Mouse (Mus musculus): ENCODE data around the gene Tmem147. TPM values are rescaled to one million over a fixed set of nuclear protein-coding genes. Genes with fewer than 3 reads are reported as not detected.

Gene Tmem147
- polyA plus RNA-seq, 1 experiment from 2014 or later = 214 TPM

Other genes with a start within 250 kb of the Tmem147 start
- not detected in 2 replicates for gene Prodh2, start 235.9 kb downstream of the Tmem147 start, polyA plus RNA-seq (2015; fragmentation: Nextera tagmentation; extraction: Ambion mirVana)
- 122 and 148 TPM in 2 replicates for gene Arhgap33, start 194.5 kb downstream of the Tmem147 start, polyA plus RNA-seq (2015; fragmentation: Nextera tagmentation; extraction: Ambion mirVana)
- 9.3 and 11.1 TPM in 2 replicates for gene Hspb6, start 177.4 kb downstream of the Tmem147 start, polyA plus RNA-seq (2015; fragmentation: Nextera tagmentation; extraction: Ambion mirVana)
- gene Proser3, start 177.2 kb downstream of the Tmem147 start, polyA plus RNA-seq (2015; fragmentation: Nextera tagmentation; extraction: Ambion mirVana) = 8.8 and 13.5 TPM in 2 replicates
- gene Lin37, start 169.7 kb downstream of the Tmem147 start, polyA plus RNA-seq (2015; fragmentation: Nextera tagmentation; extraction: Ambion mirVana) = 52.9 and 55.1 TPM in 2 replicates
- gene U2af1l4, start 166.2 kb downstream of the Tmem147 start, polyA plus RNA-seq (2015; fragmentation: Nextera tagmentation; extraction: Ambion mirVana) = 107 and 111 TPM in 2 replicates
- 23.5 and 28.5 TPM in 2 replicates for gene Gm49396, start 166.2 kb downstream of the Tmem147 start, polyA plus RNA-seq (2015; fragmentation: Nextera tagmentation; extraction: Ambion mirVana)
- gene Psenen, start 165.9 kb downstream of the Tmem147 start, polyA plus RNA-seq (2015; fragmentation: Nextera tagmentation; extraction: Ambion mirVana) = 117 and 121 TPM in 2 replicates
- gene Igflr1, start 164.1 kb downstream of the Tmem147 start, polyA plus RNA-seq (2015; fragmentation: Nextera tagmentation; extraction: Ambion mirVana) = 5.8 and 6.3 TPM in 2 replicates
- gene Kmt2b, start 140.8 kb downstream of the Tmem147 start, polyA plus RNA-seq (2015; fragmentation: Nextera tagmentation; extraction: Ambion mirVana) = 8.7 and 15.6 TPM in 2 replicates
- 0.22 and 0.23 TPM in 2 replicates for gene Zbtb32, start 130.6 kb downstream of the Tmem147 start, polyA plus RNA-seq (2015; fragmentation: Nextera tagmentation; extraction: Ambion mirVana)
- 0.34 and 0.40 TPM in 2 replicates for gene Upk1a, start 116.7 kb downstream of the Tmem147 start, polyA plus RNA-seq (2015; fragmentation: Nextera tagmentation; extraction: Ambion mirVana)
- 860 and 869 TPM in 2 replicates for gene Cox6b1, start 103.4 kb downstream of the Tmem147 start, polyA plus RNA-seq (2015; fragmentation: Nextera tagmentation; extraction: Ambion mirVana)
- gene Etv2, start 93.7 kb downstream of the Tmem147 start, polyA plus RNA-seq (2015; fragmentation: Nextera tagmentation; extraction: Ambion mirVana) = not detected in 2 replicates
- 153 and 155 TPM in 2 replicates for gene Rbm42, start 79.2 kb downstream of the Tmem147 start, polyA plus RNA-seq (2015; fragmentation: Nextera tagmentation; extraction: Ambion mirVana)
- 34.0 and 34.5 TPM in 2 replicates for gene Haus5, start 64.5 kb downstream of the Tmem147 start, polyA plus RNA-seq (2015; fragmentation: Nextera tagmentation; extraction: Ambion mirVana)
- gene Pmis2, start 57.9 kb downstream of the Tmem147 start, polyA plus RNA-seq (2015; fragmentation: Nextera tagmentation; extraction: Ambion mirVana) = not detected in 2 replicates
- not detected in 2 replicates for gene 2200002J24Rik, start 30.6 kb downstream of the Tmem147 start, polyA plus RNA-seq (2015; fragmentation: Nextera tagmentation; extraction: Ambion mirVana)
- gene Atp4a, start 17.3 kb downstream of the Tmem147 start, polyA plus RNA-seq (2015; fragmentation: Nextera tagmentation; extraction: Ambion mirVana) = 1.3 and 2.4 TPM in 2 replicates
- 0.68 and 1.1 TPM in 2 replicates for gene Gapdhs, start 14.1 kb upstream of the Tmem147 start, polyA plus RNA-seq (2015; fragmentation: Nextera tagmentation; extraction: Ambion mirVana)
- gene Sbsn, start 21.9 kb upstream of the Tmem147 start, polyA plus RNA-seq (2015; fragmentation: Nextera tagmentation; extraction: Ambion mirVana) = 2.2 and 2.3 TPM in 2 replicates
- gene Dmkn, start 34.2 kb upstream of the Tmem147 start, polyA plus RNA-seq (2015; fragmentation: Nextera tagmentation; extraction: Ambion mirVana) = 1.1 and 2.2 TPM in 2 replicates
- 3.9 TPM in 1 of 2 replicates, not detected in the other for gene Krtdap, start 58.4 kb upstream of the Tmem147 start, polyA plus RNA-seq (2015; fragmentation: Nextera tagmentation; extraction: Ambion mirVana)
- 0.14 TPM in 1 of 2 replicates, not detected in the other for gene Ffar2, start 94.2 kb upstream of the Tmem147 start, polyA plus RNA-seq (2015; fragmentation: Nextera tagmentation; extraction: Ambion mirVana)
- not detected in 2 replicates for gene Ffar3, start 126.6 kb upstream of the Tmem147 start, polyA plus RNA-seq (2015; fragmentation: Nextera tagmentation; extraction: Ambion mirVana)
- gene Ffar1, start 132.0 kb upstream of the Tmem147 start, polyA plus RNA-seq (2015; fragmentation: Nextera tagmentation; extraction: Ambion mirVana) = not detected in 2 replicates
- gene Cd22, start 150.8 kb upstream of the Tmem147 start, polyA plus RNA-seq (2015; fragmentation: Nextera tagmentation; extraction: Ambion mirVana) = 0.25 TPM in 1 of 2 replicates, not detected in the other
- 1.0 and 1.8 TPM in 2 replicates for gene Mag, start 185.3 kb upstream of the Tmem147 start, polyA plus RNA-seq (2015; fragmentation: Nextera tagmentation; extraction: Ambion mirVana)
- gene Hamp2, start 195.1 kb upstream of the Tmem147 start, polyA plus RNA-seq (2015; fragmentation: Nextera tagmentation; extraction: Ambion mirVana) = not detected in 2 replicates
- gene Hamp, start 214.5 kb upstream of the Tmem147 start, polyA plus RNA-seq (2015; fragmentation: Nextera tagmentation; extraction: Ambion mirVana) = not detected in 2 replicates
- 30.0 and 32.3 TPM in 2 replicates for gene Usf2, start 227.3 kb upstream of the Tmem147 start, polyA plus RNA-seq (2015; fragmentation: Nextera tagmentation; extraction: Ambion mirVana)
- 21.3 and 23.2 TPM in 2 replicates for gene Lsr, start 243.9 kb upstream of the Tmem147 start, polyA plus RNA-seq (2015; fragmentation: Nextera tagmentation; extraction: Ambion mirVana)
- gene Fam187b, start 244.2 kb upstream of the Tmem147 start, polyA plus RNA-seq (2015; fragmentation: Nextera tagmentation; extraction: Ambion mirVana) = 0.26 and 0.42 TPM in 2 replicates